Mouse (Mus musculus): Measurements from ENCODE around the gene Plbd1. TPM values are rescaled to one million over a fixed set of nuclear protein-coding genes. Genes with fewer than 3 reads are reported as not detected.
A peak's percentile ranks its signal among the peaks of the same experiment; 100 is the strongest.

Gene Plbd1
- total and polyA plus RNA-seq, 3 experiments: not detected

DNA sequence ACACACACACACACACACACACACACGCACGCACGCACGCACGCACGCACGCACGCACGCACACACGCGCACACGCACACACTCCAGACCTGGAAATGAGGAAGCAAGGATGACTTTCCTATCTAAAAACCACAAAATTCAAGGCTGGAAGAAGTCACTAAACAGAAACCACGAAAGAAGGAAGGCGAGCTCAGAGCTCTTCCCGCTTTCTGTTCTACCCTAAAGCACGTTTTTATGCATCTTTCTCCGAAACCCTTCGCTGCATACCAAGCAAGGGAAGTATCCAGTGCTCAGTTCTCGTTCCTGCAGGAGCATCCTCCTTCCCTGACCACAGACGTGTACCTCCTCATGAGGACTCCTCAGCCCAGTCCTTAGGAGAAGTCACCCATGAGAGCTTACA is 7.3 kb downstream of the Plbd1 start:
- Histone ChIP-seq H3K9ac (ENCODE audit: insufficient read depth, low read depth) (no peak overlapping the region), H3K27me3 (replicated peaks) (no peaks in the 10 kb centered on the region), H3K4me3 (replicated peaks in 1 of 3; ENCODE audit: low read depth in 2 of 3, low read length in 2 of 3, poor library complexity in 1 of 3) (no peak overlapping the region), H3K27ac (ENCODE audit: insufficient read depth, low read depth) (no peak overlapping the region), H3K36me3 (replicated peaks in 1 of 2; ENCODE audit: control insufficient read depth in 1 of 2, insufficient read depth in 1 of 2, low read length in 1 of 2) (no peaks in the 10 kb centered on the region), H3K9me3 (replicated peaks; ENCODE audit: low read length) (no peaks in the 10 kb centered on the region), H3K4me1 (ENCODE audit: control insufficient read depth in 1 of 2, insufficient read depth in 2 of 2) (peaks cover 0 to 22% of the 10 kb centered on the region in 2 experiments; a peak in 2 of 4 replicates), H3K4me2 (ENCODE audit: insufficient read depth, low read depth, poor library complexity, severe bottlenecking) (no peak overlapping the region), H3K79me2 (replicated peaks; ENCODE audit: control insufficient read depth, extremely low read depth, insufficient read depth, poor library complexity, severe bottlenecking) (no peaks in the 10 kb centered on the region)
- no peak for DNase-seq (ENCODE audit: extremely low read depth)
- TF ChIP-seq POLR2A (IDR thresholded peaks at IDR 0.05; ENCODE audit: low read depth, low read length): no peak
- TF ChIP-seq EP300 (IDR thresholded peaks at IDR 0.05; ENCODE audit: low read length): no peak
- no peak for TF ChIP-seq ELF1 (IDR thresholded peaks at IDR 0.05; ENCODE audit: low read depth, low read length)
- no peak for TF ChIP-seq ZC3H11A (IDR thresholded peaks at IDR 0.05; ENCODE audit: low read depth, low read length)
- TF ChIP-seq ZNF384 (IDR thresholded peaks at IDR 0.05; ENCODE audit: low read depth, low read length): no peak
- no peak for TF ChIP-seq BHLHE40 (IDR thresholded peaks at IDR 0.05; ENCODE audit: low read depth, low read length)
- TF ChIP-seq MXI1 (IDR thresholded peaks at IDR 0.05; ENCODE audit: low read depth, low read length): no peak
- no peak for TF ChIP-seq TBP (conservative IDR thresholded peaks at IDR 0.05; ENCODE audit: low read depth, low read length)
- TF ChIP-seq NRF1 (IDR thresholded peaks at IDR 0.05; ENCODE audit: low read depth, low read length): no peak
- dilution Hi-C loops (cut with MboI; ENCODE audit: extremely low pct_ligation_motif_present, extremely low pct_unique_long_range_greater_than_20kb, low sequenced_read_pairs) (no loop called here), in situ Hi-C loops (cut with MboI; ENCODE audit: low pct_ligation_motif_present, low pct_unique_long_range_greater_than_20kb, low sequenced_read_pairs) (no loop called here)

DNA sequence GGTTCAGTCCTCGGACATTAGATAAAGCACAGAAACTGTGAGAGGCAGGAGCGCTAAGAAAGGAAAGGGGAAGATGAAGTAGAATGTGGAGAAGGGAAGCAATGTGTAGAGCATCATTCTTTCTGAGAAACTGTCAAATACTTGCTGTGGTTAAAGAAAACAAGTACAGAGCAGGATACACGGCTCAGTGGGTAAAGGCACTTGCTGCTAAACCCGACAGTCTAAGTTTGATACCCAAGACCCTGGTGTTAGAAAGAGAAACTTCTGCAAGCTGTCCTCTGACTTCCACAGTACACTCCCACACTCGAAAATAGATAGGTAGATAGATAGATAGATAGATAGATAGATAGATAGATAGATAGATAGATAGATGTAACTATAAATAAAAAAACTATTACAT is 8.4 kb downstream of the Plbd1 start:
- dilution Hi-C loops (cut with MboI; ENCODE audit: extremely low pct_ligation_motif_present, extremely low pct_unique_long_range_greater_than_20kb, low sequenced_read_pairs): no loop called here
- in situ Hi-C loops (cut with MboI; ENCODE audit: low pct_ligation_motif_present, low pct_unique_long_range_greater_than_20kb, low sequenced_read_pairs): no loop called here
- DNase-seq (ENCODE audit: extremely low read depth): peak; percentile 12

DNA sequence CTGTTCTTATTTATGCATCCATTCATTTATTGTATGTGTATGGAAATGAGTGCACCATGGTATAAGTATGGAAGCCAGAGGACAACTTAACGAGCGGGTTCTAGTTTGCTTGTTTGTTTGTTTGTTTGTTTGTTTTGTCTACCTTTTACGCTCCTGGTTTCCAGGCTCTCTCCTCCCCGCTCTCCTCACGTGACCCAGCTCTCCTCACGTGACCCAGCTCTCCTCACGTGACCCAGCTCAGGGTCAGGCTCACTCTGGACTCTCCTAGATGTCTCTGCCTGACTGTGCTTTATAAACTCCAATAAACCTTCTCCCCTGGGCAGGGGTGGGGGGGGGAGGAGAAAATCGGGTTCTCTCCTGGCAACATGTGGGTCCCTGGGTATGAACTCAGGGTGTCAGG is 11.1 kb downstream of the Plbd1 start:
- Histone ChIP-seq H3K4me2 (ENCODE audit: insufficient read depth, low read depth, poor library complexity, severe bottlenecking) (no peak overlapping the region), H3K79me2 (replicated peaks; ENCODE audit: control insufficient read depth, extremely low read depth, insufficient read depth, poor library complexity, severe bottlenecking) (no peaks in the 10 kb centered on the region), H3K27me3 (replicated peaks) (no peaks in the 10 kb centered on the region), H3K9ac (ENCODE audit: insufficient read depth, low read depth) (no peak overlapping the region), H3K9me3 (replicated peaks; ENCODE audit: low read length) (no peaks in the 10 kb centered on the region), H3K36me3 (replicated peaks in 1 of 2; ENCODE audit: control insufficient read depth in 1 of 2, insufficient read depth in 1 of 2, low read length in 1 of 2) (no peaks in the 10 kb centered on the region), H3K4me1 (ENCODE audit: control insufficient read depth in 1 of 2, insufficient read depth in 2 of 2) (peaks cover 0 to 13% of the 10 kb centered on the region in 2 experiments; a peak in 2 of 4 replicates), H3K4me3 (replicated peaks in 1 of 3; ENCODE audit: low read depth in 2 of 3, low read length in 2 of 3, poor library complexity in 1 of 3) (no peak overlapping the region), H3K27ac (ENCODE audit: insufficient read depth, low read depth) (no peak overlapping the region)
- no peak for DNase-seq (ENCODE audit: extremely low read depth)
- TF ChIP-seq UBTF (IDR thresholded peaks at IDR 0.05; ENCODE audit: low read depth, low read length): no peak
- peak; percentile 70 for TF ChIP-seq BHLHE40 (IDR thresholded peaks at IDR 0.05; ENCODE audit: low read depth, low read length)
- dilution Hi-C loops (cut with MboI; ENCODE audit: extremely low pct_ligation_motif_present, extremely low pct_unique_long_range_greater_than_20kb, low sequenced_read_pairs) (no loop called here), in situ Hi-C loops (cut with MboI; ENCODE audit: low pct_ligation_motif_present, low pct_unique_long_range_greater_than_20kb, low sequenced_read_pairs) (no loop called here)

More for the DNA sequence above, 8.4 kb downstream of the Plbd1 start:
- Histone ChIP-seq H3K4me3 (replicated peaks in 1 of 3; ENCODE audit: low read depth in 2 of 3, low read length in 2 of 3, poor library complexity in 1 of 3) (no peak overlapping the region), H3K9ac (ENCODE audit: insufficient read depth, low read depth) (no peak overlapping the region), H3K27ac (ENCODE audit: insufficient read depth, low read depth) (no peak overlapping the region), H3K4me1 (ENCODE audit: control insufficient read depth in 1 of 2, insufficient read depth in 2 of 2) (peaks cover 0 to 18% of the 10 kb centered on the region in 2 experiments; a peak in 2 of 4 replicates), H3K4me2 (ENCODE audit: insufficient read depth, low read depth, poor library complexity, severe bottlenecking) (no peak overlapping the region), H3K9me3 (replicated peaks; ENCODE audit: low read length) (no peaks in the 10 kb centered on the region), H3K27me3 (replicated peaks) (no peaks in the 10 kb centered on the region), H3K79me2 (replicated peaks; ENCODE audit: control insufficient read depth, extremely low read depth, insufficient read depth, poor library complexity, severe bottlenecking) (no peaks in the 10 kb centered on the region), H3K36me3 (replicated peaks in 1 of 2; ENCODE audit: control insufficient read depth in 1 of 2, insufficient read depth in 1 of 2, low read length in 1 of 2) (no peaks in the 10 kb centered on the region)
- TF ChIP-seq MXI1 (IDR thresholded peaks at IDR 0.05; ENCODE audit: low read depth, low read length): no peak
- no peak for TF ChIP-seq HCFC1 (IDR thresholded peaks at IDR 0.05; ENCODE audit: low read depth, low read length)
- no peak for TF ChIP-seq USF1 (IDR thresholded peaks at IDR 0.05; ENCODE audit: low read depth, low read length)
- TF ChIP-seq POLR2A (IDR thresholded peaks at IDR 0.05; ENCODE audit: low read depth, low read length): no peak
- TF ChIP-seq JUND (conservative IDR thresholded peaks at IDR 0.05; ENCODE audit: low read depth, low read length): no peak
- no peak for TF ChIP-seq CTCF (conservative IDR thresholded peaks at IDR 0.05 in 1 of 2, IDR thresholded peaks at IDR 0.05 in 1 of 2; ENCODE audit: low read depth in 2 of 2, low read length in 2 of 2)
- no peak for TF ChIP-seq CHD1 (IDR thresholded peaks at IDR 0.05; ENCODE audit: low read depth, low read length)
- no peak for TF ChIP-seq MYC (IDR thresholded peaks at IDR 0.05; ENCODE audit: low read depth, low read length)
- TF ChIP-seq E2F4 (IDR thresholded peaks at IDR 0.05; ENCODE audit: insufficient replicate concordance, low read depth, low read length): no peak
- no peak for TF ChIP-seq PAX5 (IDR thresholded peaks at IDR 0.05; ENCODE audit: low read length)
- TF ChIP-seq JUN (IDR thresholded peaks at IDR 0.05; ENCODE audit: insufficient read depth, low read depth, low read length): no peak
- TF ChIP-seq BHLHE40 (IDR thresholded peaks at IDR 0.05; ENCODE audit: low read depth, low read length): no peak
- TF ChIP-seq MAFK (IDR thresholded peaks at IDR 0.05; ENCODE audit: insufficient replicate concordance, low read length): no peak

Data from CH12.LX (cell line).